Mouse (Mus musculus) heart, adult 2 months (tissue): ENCODE results near the gene Tead2.

Experiments
- EP300 ChIP-seq: fragments of 200-500 bp; IDR thresholded peaks from 2 replicates; pipeline ENCODE4 v1.6.1; 2011; ENCODE audit warnings: low read depth, low read length, control low read depth; ENCODE audit not compliant: insufficient read depth
- POLR2A ChIP-seq: fragments of 200-500 bp; IDR thresholded peaks from 2 replicates; pipeline ENCODE4 v1.6.1; 2011; ENCODE audit warnings: mild to moderate bottlenecking, low read depth, low read length, control low read depth; ENCODE audit not compliant: insufficient read depth

DNA sequence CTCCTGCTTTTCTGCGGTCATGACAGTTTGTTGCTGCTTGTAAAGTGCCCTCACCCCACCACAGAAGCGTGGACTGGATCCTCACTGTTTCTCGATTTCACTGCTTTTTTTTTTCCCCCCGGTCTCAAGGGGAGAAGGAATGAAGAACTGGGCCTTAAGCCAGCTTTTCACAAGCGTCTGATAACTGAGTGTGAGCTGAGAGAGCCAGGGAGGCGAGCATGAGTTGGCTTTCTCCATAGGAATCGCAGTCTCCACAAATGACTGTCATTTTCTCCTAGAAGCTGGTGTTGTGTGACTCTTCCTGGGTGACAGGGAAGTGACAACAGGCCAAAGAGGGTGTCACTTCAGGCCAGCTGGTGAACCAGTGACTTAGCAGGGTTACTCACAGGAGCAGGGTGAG is 46.7 kb downstream of the Tead2 start:
- TF ChIP-seq EP300: no peak
- TF ChIP-seq POLR2A: no peak
